Mouse (Mus musculus) right cerebral cortex, postnatal 10 days (tissue): ENCODE measurements around the gene Mtmr3.

Source experiments
- DNase-seq, 2 experiments: peaks; one replicate each; pipeline ENCODE4 v3.0.0; 2021; ENCODE audit warnings: low spot score in 2 of 2

Mtmr3 gene

DNA sequence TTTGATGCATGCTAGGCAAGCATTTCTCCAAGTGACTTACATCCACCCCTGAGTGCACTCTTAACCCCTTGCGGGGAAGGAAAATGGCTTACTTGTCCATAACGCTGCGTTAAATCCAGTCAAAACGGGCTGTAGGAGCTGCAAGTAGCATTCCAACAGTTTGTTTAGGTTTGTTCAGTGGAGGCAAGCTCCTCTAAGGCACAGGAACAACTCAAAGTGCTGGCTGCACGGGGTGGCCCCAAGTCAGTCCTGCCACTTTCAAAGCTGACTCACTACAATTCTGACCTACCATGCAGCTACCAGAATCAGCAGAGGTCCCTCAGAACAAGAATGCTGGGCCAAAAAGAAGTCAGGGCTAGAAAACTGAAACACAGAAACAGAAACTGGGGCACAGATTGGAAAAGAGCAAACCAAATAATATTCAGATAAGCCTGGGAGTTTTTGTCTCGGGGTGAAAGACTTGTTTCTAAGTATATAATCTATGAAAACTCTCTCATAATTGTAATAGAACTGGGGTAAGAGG lies 72.5 kb downstream of the Mtmr3 start:
- DNase-seq = no peak

GRCm38 (mm10) chr11:4518981-4519380 lies 75.7 kb downstream of the Mtmr3 start:
- no peak for DNase-seq

GRCm38 (mm10) chr11:4507421-4507820 lies 87.2 kb downstream of the Mtmr3 start:
- DNase-seq = no peak

DNA sequence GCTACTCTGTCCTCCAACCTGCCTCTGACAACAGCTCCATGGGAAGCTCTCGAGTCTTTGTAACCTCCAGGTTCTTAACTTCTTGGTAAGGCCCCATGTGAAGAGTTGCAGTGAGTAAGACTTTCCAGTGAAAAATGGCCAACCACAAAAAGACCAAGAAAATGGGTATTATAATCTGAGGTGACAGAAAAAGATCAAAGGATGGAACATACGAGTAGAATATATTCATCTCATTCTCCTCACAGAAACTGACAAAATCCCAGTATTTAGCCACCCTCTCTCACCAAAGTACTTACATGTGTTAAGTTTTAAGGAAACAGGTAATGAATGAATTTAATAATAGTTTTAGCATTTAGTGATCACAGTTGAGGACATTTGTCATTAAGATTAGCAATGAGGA lies 88.2 kb downstream of the Mtmr3 start:
- DNase-seq = no peak

- DNase-seq = no peak
Observed at GRCm38 (mm10) chr11:4502206-4502605, 92.5 kb downstream of the Mtmr3 start.

DNA sequence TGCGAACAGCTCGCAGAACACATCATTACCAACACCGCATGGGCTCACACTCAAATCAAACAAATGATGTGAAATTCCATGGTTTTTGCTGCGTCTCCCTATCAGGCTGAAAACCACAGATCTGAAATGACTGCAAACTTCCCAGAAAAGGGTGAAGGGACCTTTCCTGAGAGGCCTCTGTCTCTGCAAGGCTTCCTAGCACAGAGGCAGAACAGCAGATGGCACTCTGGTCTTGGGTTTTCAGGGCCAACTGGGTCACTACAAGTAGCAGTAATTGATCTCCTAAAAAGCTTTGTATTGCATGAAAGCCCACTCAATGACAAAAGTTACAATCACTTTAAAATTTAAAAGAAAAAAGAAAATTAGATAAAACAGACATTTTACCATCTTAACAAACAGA lies 93.8 kb downstream of the Mtmr3 start:
- DNase-seq = no peak

DNA sequence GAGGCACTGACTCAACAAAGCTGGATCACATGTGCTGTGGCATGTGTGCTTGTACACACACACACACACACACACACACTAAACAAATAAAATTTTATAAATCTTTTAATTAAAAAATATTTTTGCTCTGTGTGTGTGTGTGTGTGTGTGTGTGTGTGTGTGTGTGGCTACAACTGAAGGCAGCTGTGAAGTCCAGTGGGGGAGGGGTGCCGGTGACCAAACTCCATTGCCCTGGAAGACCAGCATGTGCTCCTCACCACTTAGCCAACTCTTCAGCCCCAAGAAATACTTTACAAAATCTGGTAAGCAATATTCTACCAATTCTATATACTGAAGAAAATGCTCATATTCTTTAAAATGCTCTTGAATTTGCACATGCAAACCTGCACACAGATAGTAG lies 94.4 kb downstream of the Mtmr3 start:
- no peak for DNase-seq

GRCm38 (mm10) chr11:4499456-4499855 lies 95.2 kb downstream of the Mtmr3 start:
- DNase-seq = no peak

DNA sequence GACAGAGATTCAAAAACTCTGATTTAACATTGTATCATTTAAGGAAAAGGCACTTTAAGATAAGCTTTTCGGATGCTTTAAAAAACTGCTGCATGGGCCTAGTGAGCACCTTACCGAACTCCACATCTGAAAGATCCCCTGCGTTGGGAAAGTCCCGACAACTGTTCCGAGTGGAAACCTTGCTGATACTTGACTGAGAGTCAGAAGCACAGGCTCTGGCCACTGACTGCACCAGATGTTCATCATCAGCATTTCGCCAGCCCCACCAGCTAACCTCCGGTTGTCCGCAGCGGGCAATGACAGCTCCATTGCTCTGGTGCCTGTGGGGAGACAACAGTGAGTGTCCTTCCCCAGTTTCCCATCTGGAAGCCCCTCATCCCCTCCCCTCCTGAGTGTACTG lies 95.9 kb downstream of the Mtmr3 start:
- DNase-seq = no peak

DNA sequence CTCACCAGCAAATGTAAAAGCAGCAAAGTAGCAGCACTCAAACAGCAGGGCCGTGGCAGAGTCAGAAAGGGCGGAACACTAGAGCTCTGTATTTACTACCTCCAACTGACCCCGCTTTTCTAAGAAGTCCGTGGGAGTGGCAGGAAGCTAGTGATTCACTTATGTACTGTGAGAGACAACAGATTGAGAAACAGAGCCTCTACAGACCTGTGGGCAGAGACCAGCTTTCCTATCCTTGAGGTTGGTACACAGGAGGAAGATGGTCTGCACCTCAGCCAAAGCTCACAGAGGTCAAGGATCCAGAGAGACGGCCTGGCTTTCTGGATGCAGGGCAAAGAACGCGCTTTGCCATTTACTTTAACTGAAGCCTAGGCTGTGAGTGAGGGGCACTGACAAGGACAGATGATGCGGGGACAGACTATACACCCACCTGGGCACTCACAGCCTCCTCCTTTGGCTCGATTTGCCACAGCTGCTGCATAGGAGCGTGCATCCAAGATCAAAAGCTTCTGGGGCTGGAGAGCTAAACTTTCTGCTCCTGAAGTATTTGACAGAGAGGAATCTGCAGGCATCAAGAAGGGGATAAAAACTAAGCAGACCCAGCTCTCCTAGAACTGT lies 97.1 kb downstream of the Mtmr3 start:
- DNase-seq = no peak

DNA sequence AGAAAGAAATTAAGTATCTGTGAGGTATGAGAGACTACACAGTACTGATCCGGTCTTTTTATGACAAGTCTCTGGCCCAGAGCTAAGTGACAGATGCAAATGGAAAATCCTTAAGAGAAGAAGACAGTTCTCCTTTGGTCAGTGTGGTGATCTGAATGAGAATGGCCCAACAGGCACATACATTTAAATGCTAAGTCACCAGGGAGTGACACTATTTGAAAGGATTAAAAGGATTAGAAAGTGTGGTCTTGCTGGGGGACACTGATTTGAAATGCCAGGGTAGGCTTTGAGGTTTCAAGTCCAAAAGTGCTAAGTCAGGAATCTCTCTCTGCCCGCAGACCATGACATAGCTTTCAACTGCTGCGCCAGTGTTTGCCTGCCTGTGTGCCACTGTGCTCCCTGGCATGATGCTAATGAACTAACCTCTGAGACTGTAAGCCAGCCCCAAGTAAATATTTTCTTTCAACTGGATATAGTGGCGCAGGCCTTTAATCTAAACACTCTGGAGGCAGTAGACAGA lies 99.6 kb downstream of the Mtmr3 start:
- no peak for DNase-seq

- DNase-seq = no peak
Observed at GRCm38 (mm10) chr11:4489207-4489606, 105.5 kb downstream of the Mtmr3 start.

DNA sequence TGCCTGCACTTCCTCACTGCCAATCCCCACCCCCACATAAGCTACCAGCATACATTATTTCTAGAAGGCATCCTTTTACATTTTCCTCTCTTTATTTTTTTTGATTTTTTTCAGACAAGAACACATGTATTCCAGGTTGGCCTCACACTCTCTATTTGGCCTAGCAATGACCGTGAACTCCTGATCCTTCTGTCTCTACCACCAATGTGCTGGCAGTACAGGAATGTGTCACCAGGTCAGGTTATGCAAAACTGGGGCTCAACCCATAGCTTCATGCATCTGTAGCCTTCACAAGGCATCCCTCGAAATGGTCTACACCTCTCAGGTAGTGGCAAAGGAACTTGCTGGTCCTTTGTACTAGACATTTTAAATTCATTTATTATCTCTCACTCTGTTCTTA lies 105.9 kb downstream of the Mtmr3 start:
- no peak for DNase-seq

GRCm38 (mm10) chr11:4488367-4488766 lies 106.3 kb downstream of the Mtmr3 start:
- DNase-seq = no peak

- peak in 1 of 2 experiments; percentile 42 for DNase-seq
Observed at GRCm38 (mm10) chr11:4487401-4487965, 107.2 kb downstream of the Mtmr3 start.

DNA sequence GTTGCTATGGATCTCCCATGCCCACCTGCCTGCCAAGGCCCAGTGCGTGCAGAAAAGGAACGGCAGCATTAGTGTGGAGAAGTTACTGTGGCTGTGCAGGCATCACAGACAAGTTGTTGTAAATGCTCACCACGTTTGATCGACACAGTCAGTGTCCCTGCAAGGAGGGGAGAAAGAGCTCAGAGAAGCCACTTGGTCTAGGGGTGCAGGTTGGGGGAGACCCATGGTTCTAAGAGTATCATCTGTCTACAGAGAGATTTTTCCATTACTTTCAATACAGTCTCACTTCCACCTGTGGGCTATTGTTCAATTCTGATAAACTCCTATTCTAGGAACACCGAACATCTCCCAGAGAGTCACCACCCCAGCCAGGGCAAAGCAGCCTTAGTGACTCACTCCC lies 110.1 kb downstream of the Mtmr3 start:
- no peak for DNase-seq

- no peak for DNase-seq
Observed at GRCm38 (mm10) chr11:4482641-4483040, 112.0 kb downstream of the Mtmr3 start.

GRCm38 (mm10) chr11:4476184-4476697 lies 118.4 kb downstream of the Mtmr3 start:
- DNase-seq = peak; percentile 41 to 54

DNA sequence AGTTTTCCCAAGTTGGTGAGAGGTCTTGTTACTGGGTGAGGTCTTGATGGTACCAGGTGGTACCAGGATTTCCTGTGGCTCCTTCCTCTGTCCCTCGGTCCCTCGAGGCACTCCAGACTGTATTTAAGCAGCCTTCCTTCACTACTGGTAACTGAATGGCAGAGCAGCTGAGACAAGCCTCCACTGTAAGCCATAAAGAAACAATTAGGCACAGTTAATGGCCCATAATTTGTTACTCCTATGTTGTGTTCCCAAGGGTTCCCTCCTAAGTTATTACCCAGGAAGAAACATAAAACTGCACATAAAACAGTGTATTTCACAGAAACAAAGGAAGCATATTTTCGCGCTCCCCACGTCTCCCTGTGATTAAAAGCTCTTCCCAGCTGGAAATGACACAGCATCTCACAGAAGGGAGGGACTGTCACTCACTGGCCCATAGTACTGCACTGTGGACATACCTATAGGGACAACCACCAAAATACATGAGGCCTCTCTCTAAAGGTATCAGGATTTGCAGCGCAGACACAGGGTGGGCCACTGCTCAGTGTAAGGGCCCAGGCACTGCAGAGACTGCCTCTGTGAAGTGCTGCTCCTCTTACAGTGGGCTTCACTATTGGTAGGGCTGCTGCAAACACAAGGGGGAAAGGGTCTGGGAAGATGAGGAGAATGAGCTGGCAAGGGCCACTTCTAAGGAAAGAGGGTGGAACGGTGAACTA lies 122.0 kb downstream of the Mtmr3 start:
- no peak for DNase-seq

DNA sequence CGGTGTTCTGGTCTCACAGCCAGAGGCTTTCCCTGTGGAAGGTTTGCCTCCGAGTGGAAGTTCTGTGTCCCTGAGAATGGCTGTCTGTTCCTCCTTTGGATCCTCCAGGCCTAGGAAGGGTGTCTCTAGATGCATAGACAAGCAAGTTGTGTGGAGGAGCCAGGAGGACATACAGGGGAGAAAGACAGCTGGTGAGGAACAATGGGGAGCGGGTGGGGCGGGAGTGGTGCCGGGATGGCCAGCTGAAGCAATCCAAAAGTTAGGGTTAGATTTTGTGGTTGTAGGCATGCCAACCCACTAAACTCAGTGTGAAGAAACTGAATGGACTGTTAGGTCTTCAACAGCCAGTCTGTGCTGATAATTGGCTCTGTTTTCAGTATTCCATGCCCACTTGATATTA lies 122.9 kb downstream of the Mtmr3 start:
- no peak for DNase-seq

DNA sequence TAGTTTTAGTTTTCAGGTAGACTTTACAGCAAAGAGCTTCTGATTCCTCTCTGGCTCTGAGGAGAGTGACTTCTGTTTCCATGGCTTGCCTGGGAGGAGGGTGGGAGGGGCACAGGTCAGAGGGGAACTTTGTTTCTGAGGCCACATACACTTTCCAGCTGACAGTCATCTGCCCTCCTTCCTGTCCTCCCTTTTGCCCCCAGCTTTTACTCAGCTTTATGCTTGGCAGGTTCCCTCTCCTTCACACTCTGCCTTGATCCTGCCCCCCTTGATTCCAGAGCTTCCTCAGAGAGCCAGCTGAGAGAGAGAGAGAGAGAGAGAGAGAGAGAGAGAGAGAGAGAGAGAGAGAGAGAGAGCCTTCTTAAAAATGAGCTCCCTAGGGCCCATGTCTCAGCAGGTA lies 123.4 kb downstream of the Mtmr3 start:
- DNase-seq = no peak

DNA sequence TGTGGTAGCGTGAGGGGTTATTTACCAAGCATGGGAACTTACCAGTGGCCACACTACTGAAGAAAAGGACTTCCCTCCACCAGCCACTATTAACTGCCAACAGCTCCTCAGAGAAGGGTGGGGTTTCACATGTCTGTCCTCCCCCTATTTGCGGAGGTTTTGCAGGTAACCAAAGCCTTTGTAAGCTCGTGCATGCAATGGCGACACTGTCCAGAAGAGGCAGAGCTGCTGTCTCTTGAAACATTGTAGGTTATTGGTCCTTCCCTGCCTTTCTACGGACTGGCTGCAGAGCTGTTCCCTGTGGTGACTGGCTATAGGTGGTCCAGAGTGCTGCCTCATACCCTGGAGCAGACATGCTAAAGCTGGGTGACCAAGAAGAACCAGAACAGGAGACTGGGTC lies 125.6 kb downstream of the Mtmr3 start:
- DNase-seq = no peak

DNA sequence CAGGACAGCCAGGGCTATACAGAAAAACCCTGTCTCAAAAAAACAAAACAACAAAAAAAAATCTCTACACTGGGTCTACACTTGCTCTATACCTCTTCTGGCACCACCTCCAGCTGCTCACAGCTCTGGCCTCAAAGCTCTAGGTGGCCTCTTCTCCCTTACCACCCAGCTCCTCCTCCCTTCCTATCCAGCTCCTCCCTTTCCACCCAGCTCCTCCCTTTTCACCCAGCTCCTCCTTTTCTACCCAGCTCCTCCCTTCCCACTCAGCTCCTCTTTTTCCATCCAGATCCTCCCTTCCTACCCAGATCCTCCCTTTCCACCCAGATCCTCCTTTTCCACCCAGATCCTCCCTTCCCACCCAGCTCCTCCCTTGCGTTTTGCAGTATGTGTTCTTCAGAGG lies 127.2 kb downstream of the Mtmr3 start:
- no peak for DNase-seq
